Mouse (Mus musculus): ENCODE data around the gene Cyth2.

GRCm38 (mm10) chr7:45853089-45853488 lies 38.7 kb upstream of the Cyth2 start:
- no peak for TF ChIP-seq CTCF (IDR thresholded peaks at IDR 0.05; ENCODE audit: insufficient read depth, low read depth, low read length)
- TF ChIP-seq POLR2A (IDR thresholded peaks at IDR 0.05; ENCODE audit: insufficient read depth, low read depth, low read length) = no peak
